Mouse (Mus musculus) MEL (cell line): ENCODE measurements around the gene Slc36a3. TPM values are rescaled to one million over a fixed set of nuclear protein-coding genes. Genes with fewer than 3 reads are reported as not detected.

Experiments
- DNase-seq: peaks from one replicate; pipeline ENCODE4 v3.0.0; 2011; ENCODE audit warnings: low read depth, low spot score
- H3K27ac ChIP-seq: 2 replicates; pipeline ENCODE4 v1.5.1; 2012; ENCODE audit warnings: low read depth, mild to moderate bottlenecking, control low read depth, low read length, moderate library complexity; ENCODE audit not compliant: control insufficient read depth
- H3K27me3 ChIP-seq, 2 experiments: fragments of 150-350 bp in 1 of 2; sonication (generic) in 1 of 2; 2 replicates each; pipeline ENCODE4 v1.6.1; 2012; ENCODE audit warnings: low read length in 2 of 2, mild to moderate bottlenecking in 2 of 2, improper control_type of control experiment in 1 of 2, moderate library complexity in 1 of 2; ENCODE audit not compliant: insufficient read depth in 2 of 2, control insufficient read depth in 1 of 2
- H3K36me3 ChIP-seq, 2 experiments: 2 replicates each; pipeline ENCODE4 v1.6.1; 2012 to 2014; ENCODE audit warnings: low read length in 2 of 2, improper control_type of control experiment in 1 of 2, inconsistent platforms in 1 of 2, mild to moderate bottlenecking in 1 of 2; ENCODE audit not compliant: insufficient read depth in 2 of 2, control insufficient read depth in 1 of 2
- H3K4me1 ChIP-seq, 2 experiments: fragments of 150-350 bp in 1 of 2; sonication (generic) in 1 of 2; 2 replicates each; pipeline ENCODE4 v1.6.1; 2012; ENCODE audit warnings: low read length in 2 of 2, improper control_type of control experiment in 1 of 2, mild to moderate bottlenecking in 1 of 2; ENCODE audit not compliant: insufficient read depth in 2 of 2, control insufficient read depth in 1 of 2
- H3K4me3 ChIP-seq, 2 experiments: fragments of 150-350 bp in 1 of 2; sonication (generic) in 1 of 2; 2 replicates each; pipeline ENCODE4 v1.5.1; 2012; ENCODE audit warnings: low read depth in 2 of 2, low read length in 2 of 2, mild to moderate bottlenecking in 2 of 2, moderate library complexity in 2 of 2, control low read depth in 1 of 2, improper control_type of control experiment in 1 of 2; ENCODE audit not compliant: control insufficient read depth in 1 of 2, insufficient read depth in 1 of 2
- H3K79me2 ChIP-seq: 2 replicates; pipeline ENCODE4 v1.6.1; 2012; ENCODE audit warnings: mild to moderate bottlenecking, low read length, moderate library complexity; ENCODE audit not compliant: control insufficient read depth, poor library complexity, insufficient read depth
- H3K9ac ChIP-seq: 2 replicates; pipeline ENCODE4 v1.6.1; 2012; ENCODE audit warnings: low read depth, mild to moderate bottlenecking, control low read depth, low read length, moderate library complexity; ENCODE audit not compliant: control insufficient read depth, poor library complexity, severe bottlenecking
- H3K9me3 ChIP-seq: fragments of 150-350 bp; sonication (generic); replicated peaks from 2 replicates; pipeline ENCODE4 v1.6.1; 2012; ENCODE audit warnings: mild to moderate bottlenecking, low read length, improper control_type of control experiment, moderate library complexity; ENCODE audit not compliant: insufficient read depth
- CHD1 ChIP-seq: IDR thresholded peaks from 2 replicates; pipeline ENCODE4 v1.6.1; 2012; ENCODE audit warnings: low read depth, mild to moderate bottlenecking, inconsistent platforms, low read length, improper control_type of control experiment
- CHD2 ChIP-seq: IDR thresholded peaks from 2 replicates; pipeline ENCODE4 v1.6.1; 2011; ENCODE audit warnings: low read length, improper control_type of control experiment
- ELF1 ChIP-seq: IDR thresholded peaks from 2 replicates; pipeline ENCODE4 v1.6.1; 2014; ENCODE audit warnings: low read depth, mild to moderate bottlenecking, inconsistent platforms, low read length, improper control_type of control experiment, moderate library complexity
- EP300 ChIP-seq, 2 experiments: IDR thresholded peaks; 2 replicates each; pipeline ENCODE4 v1.6.1; 2011; ENCODE audit warnings: improper control_type of control experiment in 2 of 2, low read length in 2 of 2, low read depth in 1 of 2, mild to moderate bottlenecking in 1 of 2
- ETS1 ChIP-seq: IDR thresholded peaks from 2 replicates; pipeline ENCODE4 v1.6.1; 2012; ENCODE audit warnings: low read depth, mild to moderate bottlenecking, inconsistent platforms, low read length, improper control_type of control experiment, moderate library complexity
- GABPA ChIP-seq: IDR thresholded peaks from 2 replicates; pipeline ENCODE4 v1.6.1; 2012; ENCODE audit warnings: low read depth, mild to moderate bottlenecking, inconsistent platforms, low read length, improper control_type of control experiment, moderate library complexity
- GATA1 ChIP-seq: IDR thresholded peaks from 2 replicates; pipeline ENCODE4 v1.6.1; 2011; ENCODE audit warnings: low read depth, low read length, improper control_type of control experiment
- HCFC1 ChIP-seq: IDR thresholded peaks from 2 replicates; pipeline ENCODE4 v1.6.1; 2012; ENCODE audit warnings: low read depth, mild to moderate bottlenecking, inconsistent platforms, low read length, improper control_type of control experiment, moderate library complexity
- KAT2A ChIP-seq: conservative IDR thresholded peaks from 2 replicates; pipeline ENCODE4 v1.6.1; 2012; ENCODE audit warnings: low read depth, low read length, improper control_type of control experiment, inconsistent platforms
- MAZ ChIP-seq: IDR thresholded peaks from 2 replicates; pipeline ENCODE4 v1.6.1; 2012; ENCODE audit warnings: low read depth, mild to moderate bottlenecking, inconsistent platforms, low read length, improper control_type of control experiment
- MEF2A ChIP-seq: IDR thresholded peaks from 2 replicates; pipeline ENCODE4 v1.6.1; 2014; ENCODE audit warnings: low read depth, mild to moderate bottlenecking, inconsistent platforms, low read length, improper control_type of control experiment; ENCODE audit not compliant: poor library complexity, insufficient replicate concordance, severe bottlenecking; ENCODE audit errors: extremely low read depth
- MYC ChIP-seq: IDR thresholded peaks from 2 replicates; pipeline ENCODE4 v1.6.1; 2011; ENCODE audit warnings: low read depth, mild to moderate bottlenecking, low read length, improper control_type of control experiment, moderate library complexity
- NRF1 ChIP-seq: IDR thresholded peaks from 2 replicates; pipeline ENCODE4 v1.6.1; 2014; ENCODE audit warnings: low read depth, mild to moderate bottlenecking, inconsistent platforms, low read length, improper control_type of control experiment, moderate library complexity; ENCODE audit not compliant: poor library complexity, insufficient read depth, severe bottlenecking
- POLR2A ChIP-seq, 2 experiments: IDR thresholded peaks; 2 replicates each; pipeline ENCODE4 v1.6.1; 2011 to 2012; ENCODE audit warnings: low read length in 2 of 2, mild to moderate bottlenecking in 2 of 2, control low read depth in 1 of 2, improper control_type of control experiment in 1 of 2, low read depth in 1 of 2, moderate library complexity in 1 of 2; ENCODE audit not compliant: control insufficient read depth in 1 of 2, insufficient read depth in 1 of 2, poor library complexity in 1 of 2
- POLR2AphosphoS5 ChIP-seq: IDR thresholded peaks from 2 replicates; pipeline ENCODE4 v1.6.1; 2012; ENCODE audit warnings: low read depth, borderline replicate concordance, mild to moderate bottlenecking, inconsistent platforms, low read length, moderate library complexity, mixed read lengths
- RAD21 ChIP-seq: IDR thresholded peaks from 2 replicates; pipeline ENCODE4 v1.6.1; 2011; ENCODE audit warnings: mild to moderate bottlenecking, low read depth, low read length, improper control_type of control experiment
- RCOR1 ChIP-seq: IDR thresholded peaks from 2 replicates; pipeline ENCODE4 v1.6.1; 2012; ENCODE audit warnings: low read depth, mild to moderate bottlenecking, inconsistent platforms, low read length, improper control_type of control experiment
- SIN3A ChIP-seq: IDR thresholded peaks from 2 replicates; pipeline ENCODE4 v1.6.1; 2012; ENCODE audit warnings: low read length, improper control_type of control experiment, inconsistent platforms
- TAL1 ChIP-seq: IDR thresholded peaks from 2 replicates; pipeline ENCODE4 v1.6.1; 2012; ENCODE audit warnings: mild to moderate bottlenecking, inconsistent platforms, low read length, moderate library complexity, mixed read lengths
- TBP ChIP-seq: IDR thresholded peaks from 2 replicates; pipeline ENCODE4 v1.8.0; 2011; ENCODE audit warnings: low read depth, low read length, improper control_type of control experiment
- TCF12 ChIP-seq: IDR thresholded peaks from 2 replicates; pipeline ENCODE4 v1.6.1; 2014; ENCODE audit warnings: low read depth, mild to moderate bottlenecking, inconsistent platforms, low read length, improper control_type of control experiment, moderate library complexity
- USF1 ChIP-seq: IDR thresholded peaks from 2 replicates; pipeline ENCODE4 v1.6.1; 2014; ENCODE audit warnings: low read depth, mild to moderate bottlenecking, inconsistent platforms, low read length, improper control_type of control experiment, moderate library complexity
- ZC3H11A ChIP-seq: IDR thresholded peaks from 2 replicates; pipeline ENCODE4 v1.6.1; 2012; ENCODE audit warnings: low read depth, mild to moderate bottlenecking, inconsistent platforms, low read length, improper control_type of control experiment
- ZMIZ1 ChIP-seq: IDR thresholded peaks from 2 replicates; pipeline ENCODE4 v1.6.1; 2012; ENCODE audit warnings: low read depth, mild to moderate bottlenecking, inconsistent platforms, low read length, improper control_type of control experiment, moderate library complexity
- ZNF384 ChIP-seq: IDR thresholded peaks from 2 replicates; pipeline ENCODE4 v1.6.1; 2012; ENCODE audit warnings: low read depth, mild to moderate bottlenecking, inconsistent platforms, low read length, improper control_type of control experiment
- polyA plus RNA-seq, 2 experiments: library from polyadenylated mRNA; stranded (reverse) in 1 of 2; unstranded in 1 of 2; fragments of >175 nt in 1 of 2; fragments of >200 nt in 1 of 2; gene quantifications; 2 replicates each; pipeline versions ENCODE4 v1.2.1 to v1.2.4; 2012; ENCODE audit warnings: low replicate concordance in 2 of 2, low read depth in 1 of 2; ENCODE audit not compliant: insufficient read length in 2 of 2, insufficient read depth in 1 of 2, missing spikeins in 1 of 2
- total RNA-seq: library from RNA; depleted of rRNA; stranded (reverse); fragments of 300-350 nt; gene quantifications from 2 replicates; pipeline ENCODE4 v1.2.3, GENCODE M21; 2012

Gene Slc36a3
- total and polyA plus RNA-seq, 3 experiments, result 0.12 to 0.15 TPM; not detected in 1

DNA sequence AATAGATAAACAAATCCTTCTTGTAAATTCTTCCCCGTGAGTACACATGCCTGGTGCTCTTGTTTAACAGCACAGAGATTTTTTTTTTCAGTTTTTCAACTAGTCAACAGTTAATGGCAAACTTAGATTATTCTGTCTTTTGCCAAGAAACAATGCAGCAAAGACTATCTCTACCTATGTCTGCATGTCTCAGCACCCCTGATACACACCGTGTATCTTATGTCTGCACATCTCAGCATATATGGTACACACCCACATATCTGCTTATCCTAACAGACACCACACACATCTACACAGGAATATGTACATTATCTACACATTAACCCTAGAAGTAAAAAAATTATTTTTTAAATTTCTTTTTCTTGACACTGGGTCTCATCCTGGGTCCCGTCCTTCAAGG is 24.8 kb downstream of the Slc36a3 start (continued):
- peak; percentile 62 for TF ChIP-seq RCOR1
- TF ChIP-seq ZC3H11A, result no peak
- TF ChIP-seq USF1, result no peak
- TF ChIP-seq GABPA, result no peak
- no peak for TF ChIP-seq NRF1
- no peak for TF ChIP-seq ZMIZ1

DNA sequence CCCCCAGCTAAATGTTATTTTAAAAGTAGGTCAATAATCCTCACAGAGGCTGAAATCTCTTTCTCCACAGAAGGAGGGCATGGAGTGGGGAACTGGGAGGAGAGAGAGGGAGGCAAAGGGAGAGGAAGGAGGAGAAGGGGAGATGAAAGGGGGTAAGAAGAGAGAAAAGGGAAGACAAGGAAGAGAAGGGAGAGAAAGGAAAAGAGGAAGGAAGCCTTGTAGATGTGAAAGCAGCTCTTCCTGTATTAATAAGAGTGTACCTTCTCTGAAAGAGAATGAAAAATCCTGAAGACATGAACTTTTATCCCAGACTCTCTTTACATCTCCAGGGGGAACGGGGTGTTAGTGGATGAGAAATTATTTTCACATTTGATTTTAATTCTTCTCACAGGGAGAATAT is 30.1 kb downstream of the Slc36a3 start:
- H3K9me3 ChIP-seq, result no peaks in the 10 kb centered on the region
- H3K79me2 ChIP-seq, result no peaks in the 10 kb centered on the region
- no peak overlapping the region for H3K27ac ChIP-seq
- no peak for DNase-seq
- peaks cover 11 to 21% of the 10 kb centered on the region in 2 experiments for H3K4me1 ChIP-seq
- H3K9ac ChIP-seq, result no peak overlapping the region
- no peak overlapping the region for H3K4me3 ChIP-seq
- TF ChIP-seq EP300 (IDR thresholded peaks at IDR 0.05; ENCODE audit: low read depth in 1 of 2, low read length in 2 of 2) (no peak), GABPA (no peak), KAT2A (no peak), TBP (no peak), HCFC1 (no peak), RAD21 (no peak), CHD1 (no peak), MAZ (no peak), TAL1 (no peak), POLR2AphosphoS5 (no peak), SIN3A (no peak), ZNF384 (no peak), ELF1 (no peak), MYC (no peak), TCF12 (no peak), CHD2 (no peak), MEF2A (no peak), POLR2A (IDR thresholded peaks at IDR 0.05; ENCODE audit: control insufficient read depth in 1 of 2, insufficient read depth in 1 of 2, low read depth in 1 of 2, low read length in 2 of 2, poor library complexity in 1 of 2) (no peak), GATA1 (no peak), ETS1 (no peak)
- H3K27me3 ChIP-seq, result no peaks in the 10 kb centered on the region
- H3K36me3 ChIP-seq, result peaks cover 0 to 15% of the 10 kb centered on the region in 2 experiments; a peak in 2 of 4 replicates
